Mouse (Mus musculus) right cerebral cortex, postnatal 36 days (tissue): Measurements from ENCODE around the gene Zbtb46.
"Not testable (repeated sequence)": the region's sequence is repeated elsewhere in the genome, so short reads cannot be mapped to it uniquely, and the experiment has no call there.

Experiments used
- DNase-seq, 2 experiments: peaks; one replicate each; pipeline ENCODE4 v3.0.0; 2022; ENCODE audit warnings: low spot score in 2 of 2, mixed read lengths in 1 of 2

The Zbtb46 gene

DNA sequence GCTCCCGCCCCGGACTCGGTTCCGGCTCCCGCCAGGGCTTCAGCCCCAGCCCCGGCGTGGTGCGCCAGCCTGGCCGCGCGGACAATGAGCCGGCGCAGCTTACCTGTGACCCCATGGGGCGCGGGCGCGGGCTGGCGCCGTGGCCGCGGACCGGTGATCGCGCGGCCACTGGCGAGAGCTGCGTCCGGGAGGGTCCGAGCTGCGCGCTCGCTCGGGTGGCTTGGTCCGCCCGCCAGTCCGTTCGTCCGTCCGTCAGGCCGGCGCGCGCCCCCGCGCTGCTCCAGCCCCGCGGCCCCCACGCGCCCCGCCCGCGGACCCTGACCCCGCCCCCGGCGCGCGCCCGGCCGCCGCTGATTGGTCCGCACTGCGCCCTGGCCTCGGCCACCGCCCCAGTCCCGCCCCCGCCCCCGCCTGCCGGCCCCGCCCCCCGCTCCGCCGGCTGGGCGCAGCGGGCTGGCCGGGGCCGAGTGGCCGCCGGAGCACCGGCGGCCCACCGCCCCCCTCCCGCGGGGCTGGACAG is at the start of gene Zbtb46:
TSS of gene Zbtb46 (minus strand) at position 274 of the 520 bp plus-strand sequence.
- DNase-seq = peak; percentile 29 to 39

DNA sequence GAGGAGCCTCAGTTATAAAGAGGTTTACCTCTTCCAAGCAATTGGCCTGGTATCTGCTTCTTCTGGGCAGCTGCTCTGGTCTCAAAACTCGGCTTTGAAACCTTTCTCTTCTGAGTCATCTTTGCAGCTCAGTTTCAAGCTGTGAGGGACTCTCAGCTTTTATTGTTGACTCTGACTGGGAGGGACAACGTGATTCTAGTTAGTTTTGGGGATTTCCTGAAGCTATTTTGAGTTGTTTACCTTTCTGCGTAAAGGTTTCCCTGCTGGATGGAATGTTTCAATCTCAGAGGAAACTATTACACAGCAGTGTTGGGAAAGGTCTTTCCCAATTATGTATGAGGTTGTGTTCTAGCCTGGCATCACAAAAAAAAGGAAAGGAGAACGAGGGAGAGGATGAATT is 39.4 kb upstream of the Zbtb46 start:
- no peak for DNase-seq

DNA sequence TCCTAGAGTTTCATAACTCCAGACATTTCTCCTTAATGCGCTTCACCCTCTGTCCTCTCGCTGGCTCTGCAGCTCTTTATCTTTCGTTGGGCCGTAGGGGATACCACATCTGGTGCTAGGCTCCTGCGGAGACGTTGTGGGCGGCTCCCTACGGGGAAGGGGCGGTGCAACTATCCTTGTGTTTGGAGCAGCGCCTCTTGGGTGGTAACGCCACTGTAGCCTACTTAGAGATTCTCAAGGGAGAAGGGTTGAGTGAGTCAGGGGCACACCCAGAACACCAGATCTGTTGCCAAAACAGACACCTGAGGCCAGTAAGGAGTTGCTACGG is 38.3 kb upstream of the Zbtb46 start:
- no peak for DNase-seq

DNA sequence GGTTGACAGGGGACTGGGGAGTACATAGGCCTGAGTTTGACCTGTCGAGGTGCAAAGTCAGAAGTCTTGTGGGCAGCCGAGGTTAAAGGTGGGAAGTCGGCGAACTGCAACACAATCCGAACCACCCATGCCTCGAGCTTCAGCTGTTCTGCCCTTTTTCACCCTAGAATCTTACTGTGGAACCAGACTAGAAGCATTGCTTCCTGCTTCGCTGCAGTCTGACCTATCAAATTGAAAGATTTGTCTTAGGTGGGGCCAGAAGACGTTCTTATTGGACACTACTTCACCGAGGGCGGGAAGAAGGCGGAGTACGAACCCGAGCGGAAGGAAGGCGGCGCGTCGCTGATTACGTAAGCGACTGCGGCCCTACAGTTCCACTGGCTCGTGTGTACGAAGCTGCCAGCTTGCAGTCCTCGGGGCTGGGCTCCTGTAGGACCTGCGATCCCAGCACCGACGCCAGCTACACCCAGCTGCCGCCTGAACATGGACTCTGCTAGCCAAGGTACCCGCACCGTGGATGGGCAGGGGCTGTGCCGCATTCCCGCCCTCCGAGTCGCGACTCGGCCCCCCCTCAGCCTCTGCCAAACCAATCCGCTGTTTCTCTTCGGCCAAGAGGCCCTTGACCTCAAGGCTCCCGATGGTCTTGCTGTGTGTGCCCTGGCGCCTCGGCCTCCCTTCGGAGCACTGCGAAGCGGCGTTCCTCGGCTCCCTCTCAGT is 37.8 kb upstream of the Zbtb46 start, which contains the start of gene Tpd52l2:
TSS of gene Tpd52l2 (plus strand) at position 312 of the 717 bp plus-strand sequence.
- DNase-seq = peak; percentile 90 to 94

DNA sequence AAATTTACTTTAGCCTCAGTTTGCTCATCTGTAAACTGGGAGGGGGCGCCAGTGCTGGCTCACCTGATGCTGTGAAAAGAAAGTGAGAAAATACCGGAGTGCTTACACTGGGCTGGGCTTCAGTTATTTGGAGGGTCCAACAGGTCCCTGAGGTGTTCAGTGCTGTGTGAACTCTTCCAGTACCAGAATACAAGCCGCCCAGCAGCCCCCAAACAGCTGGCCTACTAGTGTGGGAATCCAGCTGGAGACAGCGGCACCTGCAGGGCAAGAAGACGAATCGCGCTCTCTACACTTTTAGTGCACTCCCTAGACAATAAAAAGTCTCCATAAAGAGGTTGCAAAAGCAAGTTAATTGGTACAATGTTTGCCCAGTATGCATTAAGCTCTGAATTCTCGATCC is 37.1 kb upstream of the Zbtb46 start:
- peak in 1 of 2 experiments; percentile 10 for DNase-seq

DNA sequence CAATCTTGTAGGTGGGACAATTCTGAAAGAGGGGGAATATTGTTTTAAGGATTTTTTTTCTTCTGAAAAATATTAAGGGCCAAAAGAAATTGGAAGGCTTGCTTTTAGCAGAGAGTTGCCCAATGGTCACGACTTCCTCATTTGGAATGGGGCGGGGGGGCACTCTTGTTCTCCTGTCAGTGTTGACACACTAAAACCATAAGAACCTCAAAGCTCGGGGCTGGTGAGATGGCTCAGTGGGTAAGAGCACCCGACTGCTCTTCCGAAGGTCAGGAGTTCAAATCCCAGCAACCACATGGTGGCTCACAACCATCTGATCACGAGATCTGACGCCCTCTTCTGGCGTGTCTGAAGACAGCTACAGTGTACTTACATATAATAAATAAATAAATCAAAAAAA is 36.6 kb upstream of the Zbtb46 start:
- DNase-seq = not testable (repeated sequence)

DNA sequence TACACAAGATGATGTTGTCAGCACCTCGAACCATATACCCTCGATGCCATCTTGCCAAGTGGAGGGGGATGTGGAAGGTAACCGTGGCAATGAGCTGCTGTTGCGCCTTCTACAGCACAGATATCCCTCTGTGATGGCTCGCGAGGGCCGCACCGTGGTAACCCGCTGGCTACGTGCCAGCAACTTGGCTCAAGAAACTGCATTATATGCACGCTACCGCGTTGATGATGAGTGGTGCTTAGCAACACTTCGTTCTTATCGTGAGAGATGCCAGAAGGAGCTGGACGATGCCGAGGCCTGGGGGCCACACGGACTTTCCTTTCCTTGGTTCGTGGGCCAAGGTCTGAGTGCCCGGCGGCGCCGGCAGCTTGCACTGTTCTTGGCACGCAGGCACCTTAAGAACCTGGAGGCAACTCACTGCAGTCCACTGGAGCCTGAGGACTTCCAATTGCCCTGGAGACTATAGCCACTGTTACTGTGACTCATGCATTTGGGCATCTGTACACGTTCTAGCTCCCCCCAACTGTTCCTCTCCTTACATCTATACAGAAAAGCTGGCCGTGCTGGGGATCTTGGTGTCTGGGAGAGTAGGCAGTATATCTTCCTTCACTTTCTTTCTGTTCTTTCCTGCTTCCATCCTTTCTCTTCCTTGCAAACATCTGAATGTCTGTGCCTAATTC is 35.2 kb upstream of the Zbtb46 start:
- DNase-seq = no peak

DNA sequence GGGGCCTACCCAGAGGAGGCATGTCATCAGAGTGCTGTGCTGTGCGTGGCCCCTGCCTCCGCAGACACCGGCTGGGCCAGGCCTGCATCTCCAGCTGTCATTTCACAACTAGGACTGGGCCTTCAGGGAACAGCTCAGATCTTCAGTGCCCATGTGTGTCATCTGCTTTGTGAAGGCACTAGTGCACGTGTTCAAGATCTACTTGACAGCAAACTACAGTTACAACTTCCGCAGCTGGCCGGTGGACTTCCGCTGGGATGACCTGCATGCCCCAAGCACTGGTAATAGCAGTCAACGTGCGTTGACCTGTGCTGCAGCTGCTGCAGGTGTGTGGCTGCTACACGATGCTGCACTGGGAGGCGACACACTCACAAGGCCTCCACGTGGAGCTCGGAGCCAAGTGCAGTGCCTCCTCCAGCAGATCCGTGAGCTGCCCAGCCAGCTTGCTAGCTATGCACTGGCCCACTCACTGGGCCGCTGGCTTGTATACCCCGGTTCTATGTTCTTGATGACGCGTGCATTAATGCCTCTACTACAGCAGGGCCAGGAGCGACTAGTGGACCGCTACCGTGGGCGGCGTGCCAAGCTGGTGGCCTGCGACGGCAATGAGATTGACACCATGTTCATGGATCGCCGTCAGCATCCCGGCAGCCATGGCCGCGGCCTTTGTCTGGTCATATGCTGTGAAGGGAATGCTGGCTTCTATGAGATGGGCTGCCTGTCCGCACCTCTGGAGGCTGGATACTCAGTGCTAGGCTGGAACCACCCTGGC is 34.1 kb upstream of the Zbtb46 start, which contains the start of gene Abhd16b:
TSS of gene Abhd16b (plus strand) at position 51 of the 772 bp plus-strand sequence.
- no peak for DNase-seq

DNA sequence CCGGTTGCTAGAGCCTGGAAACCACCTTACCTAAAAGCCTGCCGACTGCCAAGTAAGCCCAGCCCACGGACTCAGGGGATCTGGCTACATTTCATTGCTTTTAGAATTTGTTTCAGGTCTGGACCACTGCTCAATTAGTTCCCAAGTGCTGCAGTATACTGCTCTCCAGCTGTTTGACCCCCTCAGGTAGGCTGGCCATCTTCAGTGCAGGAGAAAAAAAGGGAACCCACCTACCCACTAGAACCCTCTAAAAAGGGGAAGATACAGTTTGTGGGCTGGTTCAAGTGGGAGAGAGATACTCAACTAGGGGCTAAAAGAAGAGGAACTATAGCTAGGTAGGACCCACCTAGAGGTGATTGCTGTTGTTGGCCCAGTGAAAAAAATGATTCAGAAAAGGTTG is 33.0 kb upstream of the Zbtb46 start:
- DNase-seq = no peak

DNA sequence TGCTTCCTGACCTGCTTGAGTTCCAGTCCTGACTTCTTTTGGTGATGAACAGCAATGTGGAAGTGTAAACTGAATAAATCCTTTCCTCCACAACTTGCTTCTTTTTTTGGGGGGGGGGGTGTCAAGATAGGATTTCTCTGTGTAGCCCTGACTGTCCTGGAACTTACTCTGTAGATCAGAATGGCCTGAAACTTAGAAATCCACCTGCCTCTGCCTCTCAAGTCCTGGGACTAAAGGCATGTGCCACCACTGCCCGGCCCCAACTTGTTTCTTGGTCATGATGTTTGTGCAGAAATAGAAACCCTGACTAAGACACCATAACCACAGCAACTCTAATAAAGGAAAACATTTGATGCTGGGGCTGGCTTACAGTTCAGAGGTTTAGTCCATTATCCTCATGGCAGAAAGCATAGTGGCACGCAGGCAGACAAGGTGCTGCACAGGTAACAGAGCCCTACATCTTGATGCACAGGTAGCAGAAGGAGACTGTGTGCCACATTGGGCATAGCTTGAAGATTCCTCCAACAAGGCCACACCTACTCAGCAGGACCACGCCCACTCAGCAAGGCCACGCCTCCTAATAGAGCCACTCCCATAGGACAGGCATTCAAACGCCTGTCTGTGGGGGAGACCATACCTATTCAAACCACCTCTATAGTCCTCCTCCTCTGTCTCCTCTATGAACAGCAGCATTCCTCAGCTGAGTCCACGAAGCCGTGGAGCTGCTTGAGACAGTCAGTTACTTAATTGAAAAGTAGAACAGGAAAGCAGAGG is 32.4 kb upstream of the Zbtb46 start:
- no peak for DNase-seq

DNA sequence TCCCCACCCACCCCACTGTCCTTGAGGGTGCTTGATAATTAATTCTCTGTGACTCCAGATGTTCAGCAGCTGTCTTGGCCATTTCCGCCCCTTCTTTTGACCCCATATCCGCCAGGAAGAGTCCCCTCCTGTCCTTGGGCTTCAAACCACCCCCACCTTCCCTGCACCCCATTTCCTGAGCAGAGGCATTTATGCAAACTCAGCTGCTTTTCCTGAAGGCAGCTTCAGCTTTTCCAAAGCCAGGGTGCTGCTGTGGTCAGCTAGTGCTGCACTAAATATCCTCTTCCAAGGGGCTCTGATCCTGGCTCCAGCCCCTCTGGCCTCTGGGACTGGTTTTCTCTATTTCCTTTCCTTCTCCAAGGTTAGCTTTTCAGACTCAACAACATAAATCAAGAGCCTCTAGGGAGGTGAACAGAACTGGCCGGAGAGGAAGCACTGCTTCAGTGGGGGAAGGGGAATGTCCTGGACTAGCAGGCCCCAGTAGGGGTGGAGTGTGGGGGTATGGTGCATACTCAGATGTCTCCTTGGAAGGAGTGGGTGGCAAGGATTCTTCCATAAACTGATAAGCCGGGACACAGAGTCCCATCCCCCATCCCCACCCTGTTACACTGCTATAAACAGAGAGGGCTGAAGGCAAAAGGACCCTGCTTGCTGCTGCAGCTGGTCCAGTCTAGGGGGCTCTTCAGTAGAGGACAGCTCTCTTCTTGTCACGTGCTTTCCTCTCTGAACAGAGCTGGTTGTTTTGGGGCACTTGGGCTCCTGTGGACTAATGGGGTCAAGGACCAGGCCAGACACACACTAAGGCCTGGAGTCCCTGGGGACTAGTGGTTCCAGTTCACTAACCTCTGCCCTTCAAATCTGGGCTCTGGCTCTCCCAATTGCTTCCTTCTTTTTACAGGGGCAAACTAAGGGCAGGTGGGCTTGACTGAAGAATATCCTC is 28.4 kb upstream of the Zbtb46 start:
- no peak for DNase-seq

DNA sequence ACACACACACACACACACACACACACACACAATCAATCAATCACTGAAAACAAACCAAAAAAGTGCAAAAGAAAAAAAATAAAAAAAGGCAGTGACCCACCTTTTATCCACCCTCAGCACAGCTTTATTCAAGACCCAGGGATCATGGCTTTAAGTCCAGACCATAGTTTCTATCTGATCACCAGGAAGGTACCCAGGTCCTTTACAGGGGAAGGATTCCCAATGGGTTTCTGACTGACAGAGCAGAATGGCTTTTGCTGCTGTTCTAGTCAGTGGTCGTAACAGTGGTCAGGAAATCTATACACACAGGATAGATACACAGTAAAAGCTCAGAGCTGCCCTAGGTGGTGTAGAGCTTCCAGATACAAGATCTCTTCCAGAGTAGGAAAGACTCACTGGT is 26.5 kb upstream of the Zbtb46 start:
- no peak for DNase-seq

DNA sequence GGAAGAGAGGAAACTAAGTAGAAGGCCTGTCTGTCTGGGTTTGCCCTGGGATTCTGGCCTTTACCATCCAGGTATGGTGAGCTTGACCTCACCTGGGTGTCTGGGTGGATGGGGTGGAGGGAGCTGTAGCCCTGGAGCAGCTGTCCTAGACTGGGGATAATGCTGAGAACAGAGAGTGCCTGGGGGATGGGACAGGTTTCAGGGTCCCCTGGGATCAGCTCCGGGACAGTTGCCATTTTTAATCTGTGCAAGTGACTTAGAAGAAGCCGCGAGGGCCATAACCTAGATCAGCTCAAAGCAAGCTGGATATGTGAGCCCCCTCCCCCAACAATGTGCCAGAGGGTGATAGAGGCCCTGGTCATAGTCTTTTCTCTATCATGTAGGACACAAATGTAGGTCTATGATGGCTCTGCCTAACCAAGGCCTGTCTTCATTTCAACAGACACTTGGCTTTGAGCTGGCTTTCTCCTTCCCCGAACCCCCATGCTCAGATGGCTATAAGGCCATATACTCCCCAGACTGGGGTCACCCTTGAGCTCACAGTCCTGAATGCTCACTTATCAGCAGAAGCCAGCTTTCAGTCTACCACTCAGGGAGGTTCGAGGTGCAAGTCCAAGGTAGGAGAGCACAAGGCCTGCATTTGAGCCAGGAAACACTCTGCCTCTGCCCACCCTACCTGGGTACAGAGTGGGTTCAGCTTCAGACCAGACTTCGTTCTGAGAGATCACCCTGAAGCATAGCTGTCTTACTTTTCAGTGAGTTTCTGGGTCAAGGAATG is 25.4 kb upstream of the Zbtb46 start:
- no peak for DNase-seq

DNA sequence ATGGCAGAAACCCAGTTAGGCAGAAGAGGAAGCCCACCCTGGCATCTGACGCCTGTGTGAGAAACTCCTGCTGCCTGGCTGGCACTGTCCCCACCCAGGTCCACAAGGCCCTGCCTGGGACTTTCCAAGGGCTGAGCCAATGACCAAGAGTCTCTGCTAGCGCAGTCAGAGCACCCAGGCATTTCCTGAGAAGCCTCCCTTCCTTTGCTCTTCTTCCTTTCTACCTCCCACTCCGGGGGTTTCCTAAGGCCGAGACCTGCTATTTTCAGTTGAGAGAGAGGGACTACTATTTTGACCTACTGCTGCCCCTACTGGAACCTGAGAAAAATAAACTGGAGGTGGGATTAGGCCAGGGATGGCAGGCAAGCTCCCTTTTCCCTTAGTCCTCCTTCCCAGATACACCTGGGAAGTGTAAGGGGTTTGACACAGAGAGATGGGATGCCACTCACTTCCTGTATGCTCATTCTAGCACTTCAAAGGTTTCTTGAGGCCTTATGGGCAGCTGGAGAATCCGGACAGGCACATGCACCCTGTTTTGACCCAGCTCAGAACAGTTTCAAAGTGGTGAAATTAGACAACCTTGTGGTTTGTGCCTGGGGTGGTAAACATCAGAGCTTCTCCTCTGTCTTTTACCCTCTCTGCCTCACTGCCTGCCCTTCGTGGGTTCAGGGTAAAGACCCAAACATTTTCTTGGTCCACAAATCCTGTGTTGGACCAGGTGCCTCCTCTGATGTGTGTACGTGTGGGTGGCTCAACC is 24.5 kb upstream of the Zbtb46 start:
- DNase-seq = no peak

DNA sequence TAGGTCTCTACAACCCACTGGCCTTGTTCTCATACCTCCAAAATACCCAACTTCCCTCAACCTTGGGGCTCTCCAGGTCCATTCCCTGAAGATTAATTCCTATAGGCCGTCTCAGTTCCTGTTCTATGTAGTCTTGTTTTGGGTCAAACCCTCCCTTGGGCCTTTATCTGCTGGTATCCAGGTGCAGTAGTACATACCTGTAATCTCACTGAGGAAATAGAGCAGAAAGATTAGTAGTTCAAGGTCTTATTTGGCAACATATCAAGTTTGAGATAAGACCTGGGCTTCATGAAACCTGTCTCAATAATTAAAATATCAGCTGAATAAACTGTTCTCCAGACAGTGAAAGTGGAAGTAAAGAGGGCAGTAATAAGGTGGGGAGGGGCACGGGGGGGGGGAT is 23.9 kb upstream of the Zbtb46 start:
- DNase-seq = no peak

DNA sequence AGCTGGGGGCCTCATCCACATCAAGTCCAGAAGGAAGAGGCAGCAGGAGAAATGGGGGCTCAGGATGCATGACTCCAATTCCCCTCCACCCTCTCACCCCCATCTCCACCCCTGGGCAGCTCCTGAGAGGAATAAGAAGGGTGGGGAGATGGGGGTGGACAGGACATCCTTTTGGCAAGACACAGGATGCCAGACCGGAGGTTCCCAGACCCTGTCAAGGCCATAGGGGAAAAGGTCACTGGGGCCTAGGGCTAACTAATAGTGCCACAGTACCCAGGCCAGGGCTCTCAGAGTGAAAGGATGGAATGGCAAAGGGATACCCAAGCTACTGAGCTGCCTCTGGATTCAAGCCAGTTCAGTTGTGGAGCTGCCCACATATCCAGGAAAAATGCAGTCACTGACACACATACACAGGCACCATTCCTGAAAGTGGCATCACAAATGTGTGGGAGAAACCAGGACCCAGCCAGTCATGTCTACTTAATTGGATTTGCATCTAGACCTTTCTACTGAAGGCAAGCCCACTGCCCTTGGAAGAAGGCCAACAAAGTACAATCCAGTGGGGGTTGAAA is 13.1 kb upstream of the Zbtb46 start:
- no peak for DNase-seq

DNA sequence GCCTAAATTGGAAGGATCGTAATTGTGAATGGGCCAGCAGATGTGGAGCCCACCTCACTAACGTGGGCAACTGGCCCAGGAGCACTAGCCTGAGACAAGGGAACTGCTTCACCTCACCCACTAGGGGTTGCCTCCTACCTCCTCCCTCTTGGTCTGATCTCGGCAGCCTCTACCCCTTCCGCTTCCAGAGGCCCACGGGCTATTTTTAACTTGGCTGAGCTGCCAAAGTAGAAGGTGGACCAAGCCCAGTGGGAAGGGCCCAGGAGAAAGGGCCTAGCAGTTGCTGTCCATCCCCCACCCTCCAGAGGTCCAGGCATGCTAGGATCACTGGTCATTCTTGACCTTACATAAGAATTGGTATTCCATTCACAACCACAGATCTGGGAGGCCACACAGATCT is 12.0 kb upstream of the Zbtb46 start:
- no peak for DNase-seq

DNA sequence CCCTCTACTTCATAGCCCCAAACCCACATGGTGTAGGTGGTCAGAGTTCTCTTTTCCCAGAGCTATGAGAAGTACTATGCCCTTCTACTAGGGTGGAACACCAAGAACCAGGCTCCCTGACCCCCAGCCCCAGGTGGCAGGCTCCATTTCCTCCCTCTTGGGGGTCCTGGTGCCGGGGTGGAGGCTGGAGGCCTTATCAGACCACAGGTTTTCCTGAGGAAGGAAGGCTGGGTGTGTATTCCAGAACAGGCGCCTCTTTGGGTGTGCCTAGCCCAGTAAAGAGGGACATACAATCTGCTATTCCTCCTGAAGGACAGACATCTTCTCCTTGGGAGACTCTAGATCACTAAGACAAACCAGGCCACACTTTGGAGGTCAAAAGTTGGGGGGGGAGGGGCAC is 11.1 kb upstream of the Zbtb46 start:
- DNase-seq = no peak

DNA sequence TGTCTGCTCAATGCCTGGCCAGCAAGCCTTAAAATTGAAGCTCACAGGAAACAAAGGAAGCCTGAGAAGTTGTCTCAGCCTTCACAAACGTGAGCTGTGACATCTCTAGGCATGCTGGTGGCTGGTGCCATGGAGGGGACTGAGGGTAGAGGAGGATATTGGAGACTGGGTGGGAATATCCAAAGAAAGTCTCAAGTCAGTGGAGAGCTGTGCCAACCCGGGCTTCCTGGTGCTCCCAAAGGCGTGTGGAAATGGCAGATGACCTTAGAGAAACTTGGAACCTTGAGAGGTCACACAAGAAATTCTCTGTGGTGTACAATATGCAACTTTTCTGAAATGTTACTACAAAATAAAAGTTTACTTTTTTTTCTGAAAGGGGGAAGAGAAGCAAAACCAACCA is 6.2 kb upstream of the Zbtb46 start:
- DNase-seq = no peak
